Mouse (Mus musculus): Measurements from ENCODE around the gene Adap2. TPM values are rescaled to one million over a fixed set of nuclear protein-coding genes. Genes with fewer than 3 reads are reported as not detected.
"Not testable (repeated sequence)": the region's sequence is repeated elsewhere in the genome, so short reads cannot be mapped to it uniquely, and the experiment has no call there.

Gene Adap2
- polyA plus RNA-seq, 1 experiment from 2014 or later, result 5.4 TPM

GRCm38 (mm10) chr11:80148313-80148712 is 5.6 kb upstream of the Adap2 start:
- no peaks in the 10 kb centered on the region for H3K4me1 ChIP-seq (replicated peaks; ENCODE audit: control insufficient read depth, insufficient read depth)
- no peaks in the 10 kb centered on the region for H3K36me3 ChIP-seq (ENCODE audit: control insufficient read depth, insufficient read depth, low read length)
- no peak overlapping the region for H3K9ac ChIP-seq (ENCODE audit: low read length)
- no peaks in the 10 kb centered on the region for H3K9me3 ChIP-seq (ENCODE audit: control insufficient read depth, low read length)
- H3K4me2 ChIP-seq (replicated peaks; ENCODE audit: low read depth), result no peak overlapping the region
- TF ChIP-seq CTCF (IDR thresholded peaks at IDR 0.05; ENCODE audit: low read depth) (no peak), EP300 (optimal IDR thresholded peaks at IDR 0.05) (no peak)
- DNase-seq (ENCODE audit: low spot score), result peak; percentile 19
- 24% methylated on average over 1 of the region's 1 CpGs for WGBS
- no peak overlapping the region for H3K27ac ChIP-seq (replicated peaks)
- no peaks in the 10 kb centered on the region for H3K27me3 ChIP-seq (ENCODE audit: control insufficient read depth, insufficient read depth, low read length)
- peak; percentile 63; the same call in 1 of the 2 replicates for ATAC-seq (ENCODE audit: low FRiP score, low TSS enrichment)
- H3K4me3 ChIP-seq (ENCODE audit: low read depth, low read length), result no peak overlapping the region

GRCm38 (mm10) chr11:80148974-80149373 is 4.9 kb upstream of the Adap2 start:
- ATAC-seq (ENCODE audit: low FRiP score, low TSS enrichment); H3K27me3 ChIP-seq (ENCODE audit: control insufficient read depth, insufficient read depth, low read length); H3K27ac ChIP-seq (replicated peaks); H3K4me2 ChIP-seq (replicated peaks; ENCODE audit: low read depth); H3K36me3 ChIP-seq (ENCODE audit: control insufficient read depth, insufficient read depth, low read length); DNase-seq (ENCODE audit: low spot score); H3K9ac ChIP-seq (ENCODE audit: low read length); H3K4me3 ChIP-seq (ENCODE audit: low read depth, low read length); H3K9me3 ChIP-seq (ENCODE audit: control insufficient read depth, low read length); H3K4me1 ChIP-seq (replicated peaks; ENCODE audit: control insufficient read depth, insufficient read depth): not testable (repeated sequence)
- 22% methylated on average over 1 of the region's 4 CpGs for WGBS

GRCm38 (mm10) chr11:80149412-80150023 is 4.4 kb upstream of the Adap2 start:
- Histone ChIP-seq H3K27ac (replicated peaks) (no peak overlapping the region), H3K4me1 (replicated peaks; ENCODE audit: control insufficient read depth, insufficient read depth) (no peaks in the 10 kb centered on the region), H3K4me3 (ENCODE audit: low read depth, low read length) (no peak overlapping the region), H3K9me3 (ENCODE audit: control insufficient read depth, low read length) (no peaks in the 10 kb centered on the region), H3K9ac (ENCODE audit: low read length) (no peak overlapping the region), H3K27me3 (ENCODE audit: control insufficient read depth, insufficient read depth, low read length) (0 out of 2 replicates have a peak, but pooled peaks cover under 1% of the 10 kb centered on the region), H3K4me2 (replicated peaks; ENCODE audit: low read depth) (no peak overlapping the region), H3K36me3 (ENCODE audit: control insufficient read depth, insufficient read depth, low read length) (no peaks in the 10 kb centered on the region)
- 80% methylated on average over 8 of the region's 8 CpGs for WGBS
- no peak for TF ChIP-seq CTCF (IDR thresholded peaks at IDR 0.05; ENCODE audit: low read depth)
- TF ChIP-seq EP300 (optimal IDR thresholded peaks at IDR 0.05), result no peak
- ATAC-seq (ENCODE audit: low FRiP score, low TSS enrichment), result no peak
- DNase-seq (ENCODE audit: low spot score), result no peak

GRCm38 (mm10) chr11:80150566-80150965 is 3.3 kb upstream of the Adap2 start:
- WGBS, result 70% methylated on average over 5 of the region's 5 CpGs
- Histone ChIP-seq H3K27me3 (ENCODE audit: control insufficient read depth, insufficient read depth, low read length) (0 out of 2 replicates have a peak, but pooled peaks cover 2% of the 10 kb centered on the region), H3K4me1 (replicated peaks; ENCODE audit: control insufficient read depth, insufficient read depth) (no peaks in the 10 kb centered on the region), H3K27ac (replicated peaks) (no peak overlapping the region), H3K4me2 (replicated peaks; ENCODE audit: low read depth) (no peak overlapping the region), H3K4me3 (ENCODE audit: low read depth, low read length) (no peak overlapping the region), H3K36me3 (ENCODE audit: control insufficient read depth, insufficient read depth, low read length) (no peaks in the 10 kb centered on the region), H3K9me3 (ENCODE audit: control insufficient read depth, low read length) (no peaks in the 10 kb centered on the region), H3K9ac (ENCODE audit: low read length) (no peak overlapping the region)
- DNase-seq (ENCODE audit: low spot score) (no peak), ATAC-seq (ENCODE audit: low FRiP score, low TSS enrichment) (no peak)
- no peak for TF ChIP-seq CTCF (IDR thresholded peaks at IDR 0.05; ENCODE audit: low read depth)
- TF ChIP-seq EP300 (optimal IDR thresholded peaks at IDR 0.05), result no peak

GRCm38 (mm10) chr11:80151541-80151940 is 2.4 kb upstream of the Adap2 start:
- no peak for ATAC-seq (ENCODE audit: low FRiP score, low TSS enrichment)
- Histone ChIP-seq H3K4me1 (replicated peaks; ENCODE audit: control insufficient read depth, insufficient read depth) (no peaks in the 10 kb centered on the region), H3K4me3 (ENCODE audit: low read depth, low read length) (no peak overlapping the region), H3K27me3 (ENCODE audit: control insufficient read depth, insufficient read depth, low read length) (0 out of 2 replicates have a peak, but pooled peaks cover 2% of the 10 kb centered on the region), H3K9me3 (ENCODE audit: control insufficient read depth, low read length) (no peaks in the 10 kb centered on the region), H3K4me2 (replicated peaks; ENCODE audit: low read depth) (no peak overlapping the region), H3K27ac (replicated peaks) (no peak overlapping the region), H3K36me3 (ENCODE audit: control insufficient read depth, insufficient read depth, low read length) (no peaks in the 10 kb centered on the region), H3K9ac (ENCODE audit: low read length) (no peak overlapping the region)
- WGBS, result 50% methylated on average over 2 of the region's 2 CpGs
- TF ChIP-seq EP300 (optimal IDR thresholded peaks at IDR 0.05) (no peak), CTCF (IDR thresholded peaks at IDR 0.05; ENCODE audit: low read depth) (no peak)
- no peak for DNase-seq (ENCODE audit: low spot score)

GRCm38 (mm10) chr11:80152376-80152775 is 1.5 kb upstream of the Adap2 start:
- TF ChIP-seq CTCF (IDR thresholded peaks at IDR 0.05; ENCODE audit: low read depth) (no peak), EP300 (optimal IDR thresholded peaks at IDR 0.05) (no peak)
- H3K27me3 ChIP-seq (ENCODE audit: control insufficient read depth, insufficient read depth, low read length), result 0 out of 2 replicates have a peak, but pooled peaks cover 2% of the 10 kb centered on the region
- H3K4me3 ChIP-seq (ENCODE audit: low read depth, low read length), result no peak overlapping the region
- no peaks in the 10 kb centered on the region for H3K9me3 ChIP-seq (ENCODE audit: control insufficient read depth, low read length)
- no peak for DNase-seq (ENCODE audit: low spot score)
- no peaks in the 10 kb centered on the region for H3K36me3 ChIP-seq (ENCODE audit: control insufficient read depth, insufficient read depth, low read length)
- H3K4me2 ChIP-seq (replicated peaks; ENCODE audit: low read depth), result no peak overlapping the region
- WGBS, result 58% methylated on average over 8 of the region's 8 CpGs
- no peak overlapping the region for H3K9ac ChIP-seq (ENCODE audit: low read length)
- ATAC-seq (ENCODE audit: low FRiP score, low TSS enrichment), result no peak
- no peak overlapping the region for H3K27ac ChIP-seq (replicated peaks)
- no peaks in the 10 kb centered on the region for H3K4me1 ChIP-seq (replicated peaks; ENCODE audit: control insufficient read depth, insufficient read depth)

Data from stomach, postnatal 0 days (tissue).